Mouse (Mus musculus) spleen, adult 2 months (tissue): ENCODE data around the gene Polr2e. TPM values are rescaled to one million over a fixed set of nuclear protein-coding genes. Genes with fewer than 3 reads are reported as not detected.

ENCODE experiments used
- DNase-seq, 2 experiments: peaks; one replicate each; pipeline versions ENCODE4 v3.0.0 to v3.0.0-alpha.2; 2012 to 2021; ENCODE audit warnings: low spot score in 2 of 2, low read depth in 1 of 2
- H3K27ac ChIP-seq: fragments of 200-500 bp; 2 replicates; pipeline ENCODE4 v1.5.1; 2012; ENCODE audit warnings: low read length, inconsistent platforms; ENCODE audit not compliant: insufficient read depth
- H3K27me3 ChIP-seq: fragments of 200-500 bp; 2 replicates; pipeline ENCODE4 v1.6.1; 2012; ENCODE audit warnings: mild to moderate bottlenecking, moderate library complexity, low read length, inconsistent platforms; ENCODE audit not compliant: control insufficient read depth, insufficient read depth
- H3K36me3 ChIP-seq: fragments of 200-500 bp; 2 replicates; pipeline ENCODE4 v1.6.1; 2012; ENCODE audit warnings: mild to moderate bottlenecking, low read length, inconsistent platforms; ENCODE audit not compliant: control insufficient read depth, insufficient read depth
- H3K4me1 ChIP-seq: fragments of 200-500 bp; 2 replicates; pipeline ENCODE4 v1.6.1; 2011; ENCODE audit warnings: inconsistent platforms; ENCODE audit not compliant: control insufficient read depth, insufficient read depth, insufficient read length
- H3K4me3 ChIP-seq: fragments of 200-500 bp; 2 replicates; pipeline ENCODE4 v1.5.1; 2011; ENCODE audit warnings: mild to moderate bottlenecking, inconsistent platforms; ENCODE audit not compliant: insufficient read depth, insufficient read length; ENCODE audit errors: extremely low read depth
- CTCF ChIP-seq: fragments of 200-500 bp; IDR thresholded peaks from 2 replicates; pipeline ENCODE4 v1.5.1; 2011; ENCODE audit warnings: mild to moderate bottlenecking, inconsistent platforms; ENCODE audit not compliant: insufficient read depth, insufficient read length, insufficient replicate concordance; ENCODE audit errors: extremely low read depth
- POLR2A ChIP-seq: fragments of 200-500 bp; IDR thresholded peaks from 2 replicates; pipeline ENCODE4 v1.6.1; 2011; ENCODE audit warnings: low read depth, low read length, inconsistent platforms
- whole genome bisulfite sequencing: fragments of 180-500 bp; shearing (Covaris S2); methylation state at CpG from one replicate; pipeline ENCODE4 v1.1.7; 2018; 5-methylcytosine and 5-hydroxymethylcytosine counted together
- polyA plus RNA-seq: library from polyadenylated mRNA; depleted of rRNA; stranded (reverse); fragments of >200 nt; gene quantifications from 2 replicates; pipeline ENCODE4 v1.2.3, GENCODE M21; 2012

The Polr2e gene
- polyA plus RNA-seq, 1 experiment = 139 TPM

DNA sequence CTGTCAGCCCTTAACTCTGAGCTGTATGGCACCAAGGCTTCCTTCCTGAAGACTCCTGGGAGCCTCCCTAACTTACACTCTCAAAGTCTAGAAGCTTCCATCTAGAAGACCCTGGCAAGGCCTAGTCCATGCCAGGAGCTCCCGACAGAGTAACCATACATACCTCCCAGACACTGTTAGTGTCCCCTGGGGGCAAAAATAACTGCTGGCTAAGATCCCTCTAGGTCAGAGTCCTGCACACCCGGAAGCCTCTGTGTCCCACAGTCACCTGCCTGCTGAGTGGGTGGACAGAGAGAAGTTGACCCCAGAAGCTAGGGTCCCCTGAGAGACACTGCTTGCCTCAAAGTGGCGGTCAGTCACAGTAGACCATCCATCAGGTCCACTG, 31.9 kb upstream of the Polr2e start:
- Histone ChIP-seq H3K27me3 (no peaks in the 10 kb centered on the region), H3K27ac (peak overlapping the region; percentile 6), H3K36me3 (peaks cover 39% of the 10 kb centered on the region), H3K4me3 (no peak overlapping the region), H3K4me1 (peaks cover 17% of the 10 kb centered on the region)
- TF ChIP-seq POLR2A = no peak
- TF ChIP-seq CTCF = no peak
- WGBS = 58% methylated on average over 3 of the region's 3 CpGs
- DNase-seq = no peak

DNA sequence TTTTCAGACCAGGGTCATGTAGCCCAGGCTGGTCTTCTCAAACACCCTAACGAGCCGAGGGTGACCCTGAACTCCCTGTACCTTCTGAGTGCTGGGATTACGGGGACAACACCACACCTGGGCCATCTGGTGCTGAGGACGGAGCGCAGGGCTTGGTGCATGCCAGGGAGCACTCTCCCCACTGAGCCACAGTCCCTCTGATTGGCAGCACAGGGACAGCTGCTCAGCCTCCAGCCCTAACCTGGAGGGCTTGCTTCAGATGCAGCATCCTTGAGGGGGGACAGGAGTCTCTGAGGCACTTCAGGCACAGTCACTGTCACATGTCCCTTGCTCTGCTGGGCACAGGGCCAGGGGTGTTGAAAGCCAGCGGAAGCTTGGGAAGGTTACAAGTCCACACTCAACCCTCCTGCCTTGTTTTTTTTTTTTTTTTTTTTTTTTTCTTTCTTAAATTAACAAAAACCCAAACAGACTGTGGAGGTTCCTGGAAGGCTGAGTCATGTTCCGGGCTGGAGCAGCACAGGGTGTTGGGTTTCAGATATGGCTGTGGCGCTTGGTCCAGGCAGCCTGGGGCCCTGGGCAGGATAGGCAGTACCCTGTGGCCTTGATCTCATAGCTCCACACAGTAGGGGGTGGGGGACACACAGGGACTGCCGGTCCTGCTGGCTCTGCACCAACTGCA, 31.4 kb upstream of the Polr2e start:
- no peak for TF ChIP-seq POLR2A
- Histone ChIP-seq H3K4me3 (no peak overlapping the region), H3K27me3 (no peaks in the 10 kb centered on the region), H3K27ac (peak overlapping the region; percentile 6; the same call in 1 of the 2 replicates), H3K4me1 (peaks cover 14% of the 10 kb centered on the region), H3K36me3 (peaks cover 44% of the 10 kb centered on the region)
- no peak for DNase-seq
- WGBS = 65% methylated on average over 9 of the region's 9 CpGs

- H3K4me1 ChIP-seq = peaks cover 10% of the 10 kb centered on the region; the same call in 1 of the 2 replicates
- no peak for TF ChIP-seq CTCF
- TF ChIP-seq POLR2A = no peak
- H3K27me3 ChIP-seq = no peaks in the 10 kb centered on the region
- DNase-seq = no peak
- peaks cover 46% of the 10 kb centered on the region for H3K36me3 ChIP-seq
- WGBS = 91% methylated on average over 4 of the region's 4 CpGs
- no peak overlapping the region for H3K27ac ChIP-seq
- H3K4me3 ChIP-seq = no peak overlapping the region
Measured at GRCm38 (mm10) chr10:80069948-80070450, 30.4 kb upstream of the Polr2e start.

- Histone ChIP-seq H3K27ac (no peak overlapping the region), H3K36me3 (peaks cover 51% of the 10 kb centered on the region), H3K27me3 (no peaks in the 10 kb centered on the region), H3K4me1 (peaks cover 6% of the 10 kb centered on the region; the same call in 1 of the 2 replicates), H3K4me3 (no peak overlapping the region)
- WGBS = 96% methylated on average over 6 of the region's 7 CpGs
- no peak for TF ChIP-seq CTCF
- TF ChIP-seq POLR2A = no peak
- no peak for DNase-seq
Measured at GRCm38 (mm10) chr10:80069251-80069650, 29.7 kb upstream of the Polr2e start.

DNA sequence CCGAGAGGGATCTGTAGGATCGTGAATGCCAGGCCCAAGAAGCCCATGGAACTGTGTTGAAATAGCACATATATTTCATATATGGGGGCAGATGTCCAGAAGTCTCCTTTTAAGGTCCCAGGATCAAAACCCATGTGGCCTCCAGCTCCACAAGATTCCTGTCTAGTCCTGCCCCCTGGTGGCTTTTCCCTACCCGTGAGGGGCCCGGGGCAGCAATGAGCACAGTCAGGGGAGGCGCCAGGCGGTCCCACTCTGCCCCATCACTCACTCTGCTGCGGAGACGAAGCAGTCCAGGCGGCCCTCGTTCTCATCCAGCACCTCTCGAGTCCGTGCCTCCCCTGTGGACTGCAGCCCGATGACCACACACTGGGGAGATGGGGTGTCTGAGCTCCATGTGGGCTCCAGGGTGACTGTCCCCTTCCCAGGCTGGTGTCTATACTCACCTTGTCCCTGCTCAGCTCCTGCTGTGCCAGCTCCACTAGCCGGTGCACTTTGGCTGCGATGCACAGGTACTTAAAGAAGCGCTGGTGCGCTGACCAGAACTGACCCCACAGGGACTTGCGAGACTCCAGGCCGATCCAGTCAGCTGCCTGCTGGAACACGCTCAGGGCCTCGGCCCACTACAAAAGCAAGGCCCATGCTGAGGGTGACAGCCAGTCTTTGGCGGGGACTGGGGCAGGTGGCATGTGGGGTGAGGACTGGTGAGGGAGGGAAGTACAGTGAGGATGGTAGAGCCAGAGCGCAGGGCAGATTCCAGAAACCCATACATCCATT, 24.5 kb upstream of the Polr2e start:
- 95% methylated on average over 23 of the region's 23 CpGs for WGBS
- TF ChIP-seq POLR2A = no peak
- TF ChIP-seq CTCF = peak; percentile 17; the same call in 1 of the 2 replicates
- H3K27me3 ChIP-seq = no peaks in the 10 kb centered on the region
- no peak for DNase-seq
- H3K36me3 ChIP-seq = peaks cover 80% of the 10 kb centered on the region
- no peak overlapping the region for H3K4me3 ChIP-seq
- H3K4me1 ChIP-seq = no peaks in the 10 kb centered on the region
- H3K27ac ChIP-seq = no peak overlapping the region

DNA sequence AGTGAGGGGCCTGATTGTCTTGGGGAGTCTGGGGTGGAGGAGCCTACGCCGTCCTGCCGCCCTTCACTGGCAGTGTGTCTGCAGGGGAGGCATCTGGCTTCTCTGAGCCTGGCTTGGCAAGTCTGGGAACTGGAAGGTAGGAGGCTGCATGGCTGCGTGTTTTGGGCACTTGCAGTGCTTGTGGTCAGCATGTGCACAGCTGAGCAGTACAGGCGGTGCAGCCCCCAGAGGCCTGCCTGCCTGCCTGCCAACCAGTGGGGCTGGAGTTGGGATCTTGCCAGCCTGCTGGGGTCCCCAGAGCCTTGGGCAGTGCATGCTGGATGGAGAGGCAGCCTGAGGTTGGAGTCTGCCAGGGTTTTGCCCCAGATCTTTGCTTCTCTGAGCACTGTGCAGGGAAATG, 23.5 kb upstream of the Polr2e start:
- peaks cover 79% of the 10 kb centered on the region for H3K36me3 ChIP-seq
- DNase-seq = no peak
- H3K4me3 ChIP-seq = no peak overlapping the region
- TF ChIP-seq POLR2A (no peak), CTCF (no peak)
- H3K27me3 ChIP-seq = no peaks in the 10 kb centered on the region
- no peak overlapping the region for H3K27ac ChIP-seq
- H3K4me1 ChIP-seq = no peaks in the 10 kb centered on the region
- 96% methylated on average over 5 of the region's 5 CpGs for WGBS
